Mouse (Mus musculus) ES-E14 (cell line): ENCODE measurements around the gene Dpf2.

Experiments
- HCFC1 ChIP-seq: IDR thresholded peaks from 2 replicates; pipeline ENCODE4 v1.6.1; 2012; ENCODE audit warnings: low read length, inconsistent platforms, borderline replicate concordance; ENCODE audit not compliant: insufficient read depth
- MAFK ChIP-seq: IDR thresholded peaks from 2 replicates; pipeline ENCODE4 v1.6.1; 2014; ENCODE audit warnings: mild to moderate bottlenecking, low read depth, low read length, inconsistent platforms; ENCODE audit not compliant: insufficient read depth
- ZNF384 ChIP-seq: IDR thresholded peaks from 2 replicates; pipeline ENCODE4 v1.6.1; 2012; ENCODE audit warnings: low read depth, low read length, inconsistent platforms

GRCm38 (mm10) chr19:5935266-5935665, 22.5 kb upstream of the Dpf2 start:
- TF ChIP-seq ZNF384 = no peak
- TF ChIP-seq MAFK = no peak
- TF ChIP-seq HCFC1 = no peak
